Mouse (Mus musculus): ENCODE measurements around the gene Ncl. TPM values are rescaled to one million over a fixed set of nuclear protein-coding genes. Genes with fewer than 3 reads are reported as not detected.

Ncl gene
- total and polyA plus RNA-seq, 2 experiments from 2014 or later = 31.7 to 174 TPM

GRCm38 (mm10) chr1:86349201-86349600, 10.0 kb downstream of the Ncl start:
- ATAC-seq (ENCODE audit: insufficient read depth, low read depth) (no peak), DNase-seq (ENCODE audit: low spot score) (no peak)
- H3K9me3 ChIP-seq (replicated peaks; ENCODE audit: control insufficient read depth, low read length) = no peaks in the 10 kb centered on the region
- H3K36me3 ChIP-seq (replicated peaks; ENCODE audit: control insufficient read depth, insufficient read depth, low read length) = peaks cover 68% of the 10 kb centered on the region
- no peaks in the 10 kb centered on the region for H3K27me3 ChIP-seq (ENCODE audit: control insufficient read depth, insufficient read depth, low read length)
- TF ChIP-seq EP300 (IDR thresholded peaks at IDR 0.05; ENCODE audit: low read depth) (no peak), CTCF (IDR thresholded peaks at IDR 0.05; ENCODE audit: low read depth) (no peak)
- WGBS = 95% methylated on average over 3 of the region's 3 CpGs
- H3K9ac ChIP-seq (replicated peaks; ENCODE audit: low read depth, low read length) = no peak overlapping the region
- H3K27ac ChIP-seq (ENCODE audit: low read depth) = no peak overlapping the region
- H3K4me2 ChIP-seq (ENCODE audit: low read depth, low read length) = no peak overlapping the region
- no peak overlapping the region for H3K4me3 ChIP-seq (ENCODE audit: low read depth, low read length)
- no peaks in the 10 kb centered on the region for H3K4me1 ChIP-seq (ENCODE audit: control insufficient read depth, insufficient read depth)

GRCm38 (mm10) chr1:86348801-86349200, 10.4 kb downstream of the Ncl start:
- TF ChIP-seq EP300 (IDR thresholded peaks at IDR 0.05; ENCODE audit: low read depth) = no peak
- TF ChIP-seq CTCF (IDR thresholded peaks at IDR 0.05; ENCODE audit: low read depth) = no peak
- H3K27ac ChIP-seq (ENCODE audit: low read depth) = no peak overlapping the region
- H3K9ac ChIP-seq (replicated peaks; ENCODE audit: low read depth, low read length) = no peak overlapping the region
- peaks cover 64% of the 10 kb centered on the region for H3K36me3 ChIP-seq (replicated peaks; ENCODE audit: control insufficient read depth, insufficient read depth, low read length)
- H3K4me3 ChIP-seq (ENCODE audit: low read depth, low read length) = no peak overlapping the region
- H3K9me3 ChIP-seq (replicated peaks; ENCODE audit: control insufficient read depth, low read length) = no peaks in the 10 kb centered on the region
- ATAC-seq (ENCODE audit: insufficient read depth, low read depth) = no peak
- no peaks in the 10 kb centered on the region for H3K4me1 ChIP-seq (ENCODE audit: control insufficient read depth, insufficient read depth)
- H3K4me2 ChIP-seq (ENCODE audit: low read depth, low read length) = no peak overlapping the region
- H3K27me3 ChIP-seq (ENCODE audit: control insufficient read depth, insufficient read depth, low read length) = no peaks in the 10 kb centered on the region
- WGBS = 79% methylated on average over 4 of the region's 4 CpGs
- DNase-seq (ENCODE audit: low spot score) = no peak

DNA sequence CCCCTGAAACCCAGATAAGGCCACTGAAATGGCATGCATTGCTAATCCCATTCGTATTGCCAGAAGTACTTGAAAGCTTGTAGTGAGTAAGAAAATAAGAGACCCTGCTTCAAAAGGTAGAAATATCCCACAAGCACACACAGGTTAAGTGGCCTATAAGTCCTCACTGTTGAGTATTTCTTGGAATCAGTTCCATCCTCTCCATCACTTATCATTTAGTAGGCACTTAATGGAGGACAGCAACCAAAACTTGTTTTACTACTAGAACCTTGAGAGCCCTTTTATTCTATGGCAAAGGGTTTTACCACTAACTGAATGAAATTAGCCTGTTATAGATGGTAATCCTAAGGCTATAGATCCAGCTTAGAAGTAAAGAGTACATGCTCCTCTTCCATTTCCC, 11.1 kb downstream of the Ncl start:
- no peak for ATAC-seq (ENCODE audit: insufficient read depth, low read depth)
- WGBS = 71% methylated on average over 1 of the region's 1 CpGs
- no peak overlapping the region for H3K4me2 ChIP-seq (ENCODE audit: low read depth, low read length)
- DNase-seq (ENCODE audit: low spot score) = no peak
- no peak overlapping the region for H3K9ac ChIP-seq (replicated peaks; ENCODE audit: low read depth, low read length)
- no peak for TF ChIP-seq CTCF (IDR thresholded peaks at IDR 0.05; ENCODE audit: low read depth)
- no peak for TF ChIP-seq EP300 (IDR thresholded peaks at IDR 0.05; ENCODE audit: low read depth)
- peaks cover 57% of the 10 kb centered on the region for H3K36me3 ChIP-seq (replicated peaks; ENCODE audit: control insufficient read depth, insufficient read depth, low read length)
- H3K27ac ChIP-seq (ENCODE audit: low read depth) = no peak overlapping the region
- H3K27me3 ChIP-seq (ENCODE audit: control insufficient read depth, insufficient read depth, low read length) = no peaks in the 10 kb centered on the region
- no peak overlapping the region for H3K4me3 ChIP-seq (ENCODE audit: low read depth, low read length)
- H3K9me3 ChIP-seq (replicated peaks; ENCODE audit: control insufficient read depth, low read length) = no peaks in the 10 kb centered on the region
- H3K4me1 ChIP-seq (ENCODE audit: control insufficient read depth, insufficient read depth) = no peaks in the 10 kb centered on the region

DNA sequence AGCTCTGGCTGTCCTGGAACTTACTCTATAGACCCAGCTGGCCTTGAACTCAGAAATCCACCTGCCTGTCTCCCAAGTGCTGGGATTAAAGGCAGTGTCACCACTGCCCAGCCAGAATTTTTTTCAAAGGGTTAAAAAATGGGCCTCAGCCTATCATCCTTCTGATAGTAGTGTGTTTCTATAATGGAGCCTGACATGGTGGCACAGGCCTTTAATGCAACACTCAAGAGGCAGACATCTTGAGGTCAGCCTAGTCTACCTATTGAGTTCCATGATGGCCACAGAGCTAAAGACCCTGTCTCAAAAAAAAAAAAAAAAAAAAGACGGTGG, 11.5 kb downstream of the Ncl start:
- H3K27ac ChIP-seq (ENCODE audit: low read depth) = no peak overlapping the region
- no peaks in the 10 kb centered on the region for H3K4me1 ChIP-seq (ENCODE audit: control insufficient read depth, insufficient read depth)
- DNase-seq (ENCODE audit: low spot score) = no peak
- H3K4me2 ChIP-seq (ENCODE audit: low read depth, low read length) = no peak overlapping the region
- H3K36me3 ChIP-seq (replicated peaks; ENCODE audit: control insufficient read depth, insufficient read depth, low read length) = peaks cover 54% of the 10 kb centered on the region
- H3K27me3 ChIP-seq (ENCODE audit: control insufficient read depth, insufficient read depth, low read length) = no peaks in the 10 kb centered on the region
- no peaks in the 10 kb centered on the region for H3K9me3 ChIP-seq (replicated peaks; ENCODE audit: control insufficient read depth, low read length)
- ATAC-seq (ENCODE audit: insufficient read depth, low read depth) = no peak
- H3K9ac ChIP-seq (replicated peaks; ENCODE audit: low read depth, low read length) = no peak overlapping the region
- H3K4me3 ChIP-seq (ENCODE audit: low read depth, low read length) = no peak overlapping the region
- 61% methylated on average over 1 of the region's 1 CpGs for WGBS
- TF ChIP-seq EP300 (IDR thresholded peaks at IDR 0.05; ENCODE audit: low read depth) (no peak), CTCF (IDR thresholded peaks at IDR 0.05; ENCODE audit: low read depth) (no peak)

DNA sequence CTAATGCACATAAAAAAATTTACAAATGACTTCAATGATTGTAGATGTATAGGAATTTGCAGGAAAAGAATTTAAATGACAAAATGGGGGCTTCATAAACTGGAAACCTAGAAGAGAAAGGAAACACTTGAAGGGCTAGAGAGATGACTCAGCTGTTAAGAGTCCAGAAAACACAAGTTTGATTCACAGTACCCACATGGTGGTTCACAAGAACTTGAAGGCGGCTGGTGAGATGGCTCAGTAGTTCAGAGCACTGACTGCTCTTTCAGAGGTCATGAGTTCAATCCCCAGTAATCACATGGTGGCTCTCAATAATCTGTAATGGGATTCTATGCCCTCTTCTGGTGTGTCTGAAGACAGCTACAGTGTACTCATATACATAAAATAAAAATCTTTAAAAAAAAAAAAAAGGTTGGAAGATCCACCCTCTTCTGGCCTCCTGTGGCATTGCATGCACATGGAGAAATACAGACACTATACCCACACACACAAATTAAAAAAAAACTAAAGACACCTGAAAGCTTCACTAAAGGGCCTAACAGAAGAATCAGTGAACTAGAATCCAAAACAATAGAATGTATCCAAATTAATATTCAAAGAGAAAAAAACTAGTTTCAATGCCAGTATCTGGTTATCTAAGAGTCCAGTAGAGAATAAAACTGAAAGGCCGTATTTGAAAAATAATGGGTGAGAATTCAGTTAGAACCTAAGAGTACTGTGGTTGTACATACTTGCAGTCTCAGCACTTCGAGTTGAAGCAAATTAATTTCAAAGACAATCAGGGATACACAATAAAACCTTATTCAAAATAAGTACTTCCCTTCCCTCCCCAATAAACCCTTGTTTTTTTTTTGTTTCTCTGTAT, 12.1 kb downstream of the Ncl start:
- H3K27ac ChIP-seq (ENCODE audit: low read depth) = no peak overlapping the region
- TF ChIP-seq EP300 (IDR thresholded peaks at IDR 0.05; ENCODE audit: low read depth) (no peak), CTCF (IDR thresholded peaks at IDR 0.05; ENCODE audit: low read depth) (no peak)
- no peak overlapping the region for H3K9ac ChIP-seq (replicated peaks; ENCODE audit: low read depth, low read length)
- H3K9me3 ChIP-seq (replicated peaks; ENCODE audit: control insufficient read depth, low read length) = no peaks in the 10 kb centered on the region
- H3K27me3 ChIP-seq (ENCODE audit: control insufficient read depth, insufficient read depth, low read length) = no peaks in the 10 kb centered on the region
- 89% methylated on average over 3 of the region's 3 CpGs for WGBS
- H3K4me2 ChIP-seq (ENCODE audit: low read depth, low read length) = no peak overlapping the region
- H3K4me1 ChIP-seq (ENCODE audit: control insufficient read depth, insufficient read depth) = no peaks in the 10 kb centered on the region
- DNase-seq (ENCODE audit: low spot score) (no peak), ATAC-seq (ENCODE audit: insufficient read depth, low read depth) (no peak)
- peaks cover 48% of the 10 kb centered on the region for H3K36me3 ChIP-seq (replicated peaks; ENCODE audit: control insufficient read depth, insufficient read depth, low read length)
- no peak overlapping the region for H3K4me3 ChIP-seq (ENCODE audit: low read depth, low read length)

DNA sequence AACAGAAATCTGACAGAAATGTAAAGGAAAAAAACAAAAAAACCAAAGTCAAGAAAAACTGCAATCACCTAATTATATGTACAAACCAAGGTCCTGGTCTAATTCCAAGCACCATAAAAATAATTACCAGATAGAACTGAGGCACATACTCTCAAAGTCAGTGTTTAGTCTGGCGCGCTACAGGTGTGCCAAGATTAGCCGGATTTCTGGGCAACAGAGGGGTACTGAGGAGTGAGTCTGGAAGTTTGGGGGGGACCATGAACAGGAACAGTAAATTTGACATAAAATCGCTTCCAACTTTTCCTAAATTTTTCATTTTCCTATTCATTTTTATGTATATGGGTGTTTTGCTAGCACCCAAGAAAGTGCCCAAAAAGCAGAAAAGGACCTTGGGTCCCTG, 13.2 kb downstream of the Ncl start:
- TF ChIP-seq EP300 (IDR thresholded peaks at IDR 0.05; ENCODE audit: low read depth) = no peak
- TF ChIP-seq CTCF (IDR thresholded peaks at IDR 0.05; ENCODE audit: low read depth) = no peak
- ATAC-seq (ENCODE audit: insufficient read depth, low read depth) = no peak
- no peak overlapping the region for H3K4me2 ChIP-seq (ENCODE audit: low read depth, low read length)
- DNase-seq (ENCODE audit: low spot score) = no peak
- no peaks in the 10 kb centered on the region for H3K27me3 ChIP-seq (ENCODE audit: control insufficient read depth, insufficient read depth, low read length)
- H3K4me1 ChIP-seq (ENCODE audit: control insufficient read depth, insufficient read depth) = no peaks in the 10 kb centered on the region
- H3K9ac ChIP-seq (replicated peaks; ENCODE audit: low read depth, low read length) = no peak overlapping the region
- H3K4me3 ChIP-seq (ENCODE audit: low read depth, low read length) = no peak overlapping the region
- WGBS = 86% methylated on average over 4 of the region's 4 CpGs
- no peaks in the 10 kb centered on the region for H3K9me3 ChIP-seq (replicated peaks; ENCODE audit: control insufficient read depth, low read length)
- no peak overlapping the region for H3K27ac ChIP-seq (ENCODE audit: low read depth)
- peaks cover 37% of the 10 kb centered on the region for H3K36me3 ChIP-seq (replicated peaks; ENCODE audit: control insufficient read depth, insufficient read depth, low read length)

Data from heart, postnatal 0 days (tissue).